Mouse (Mus musculus) olfactory bulb, adult 2 months (tissue): ENCODE measurements around the gene Flvcr1.
"Not testable (repeated sequence)": the region's sequence is repeated elsewhere in the genome, so short reads cannot be mapped to it uniquely, and the experiment has no call there.

Source experiments
- CTCF ChIP-seq: fragments of 200-500 bp; IDR thresholded peaks from 2 replicates; pipeline ENCODE4 v1.5.1; 2012; ENCODE audit warnings: low read depth, mild to moderate bottlenecking, low read length, moderate library complexity; ENCODE audit not compliant: insufficient read depth
- POLR2A ChIP-seq: fragments of 200-500 bp; IDR thresholded peaks from 2 replicates; pipeline ENCODE4 v1.6.1; 2012; ENCODE audit warnings: mild to moderate bottlenecking, low read depth, low read length, moderate library complexity; ENCODE audit not compliant: insufficient read depth

DNA sequence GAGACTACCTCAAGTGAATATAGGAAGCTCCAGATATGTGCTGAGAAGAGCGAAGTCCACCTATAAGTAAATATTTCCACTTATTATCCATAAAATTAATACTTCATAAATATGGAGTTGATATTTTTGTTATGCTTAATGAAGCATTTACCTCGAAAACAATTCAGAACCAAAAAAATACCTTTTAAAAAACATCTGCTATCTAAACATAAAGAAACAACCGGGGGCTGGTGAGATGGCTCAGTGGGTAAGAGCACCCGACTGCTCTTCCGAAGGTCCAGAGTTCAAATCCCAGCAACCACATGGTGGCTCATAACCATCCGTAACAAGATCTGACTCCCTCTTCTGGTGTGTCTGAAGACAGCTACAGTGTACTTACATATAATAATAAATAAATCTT lies 2.2 kb downstream of the Flvcr1 start:
- TF ChIP-seq CTCF, POLR2A: not testable (repeated sequence)
